Mouse (Mus musculus): ENCODE measurements around the gene Tut7. TPM values are rescaled to one million over a fixed set of nuclear protein-coding genes. Genes with fewer than 3 reads are reported as not detected.

The Tut7 gene
- 54.9 and 58.9 TPM in 2 replicates for polyA plus RNA-seq (2015; fragmentation: Nextera tagmentation; extraction: Ambion mirVana)

DNA sequence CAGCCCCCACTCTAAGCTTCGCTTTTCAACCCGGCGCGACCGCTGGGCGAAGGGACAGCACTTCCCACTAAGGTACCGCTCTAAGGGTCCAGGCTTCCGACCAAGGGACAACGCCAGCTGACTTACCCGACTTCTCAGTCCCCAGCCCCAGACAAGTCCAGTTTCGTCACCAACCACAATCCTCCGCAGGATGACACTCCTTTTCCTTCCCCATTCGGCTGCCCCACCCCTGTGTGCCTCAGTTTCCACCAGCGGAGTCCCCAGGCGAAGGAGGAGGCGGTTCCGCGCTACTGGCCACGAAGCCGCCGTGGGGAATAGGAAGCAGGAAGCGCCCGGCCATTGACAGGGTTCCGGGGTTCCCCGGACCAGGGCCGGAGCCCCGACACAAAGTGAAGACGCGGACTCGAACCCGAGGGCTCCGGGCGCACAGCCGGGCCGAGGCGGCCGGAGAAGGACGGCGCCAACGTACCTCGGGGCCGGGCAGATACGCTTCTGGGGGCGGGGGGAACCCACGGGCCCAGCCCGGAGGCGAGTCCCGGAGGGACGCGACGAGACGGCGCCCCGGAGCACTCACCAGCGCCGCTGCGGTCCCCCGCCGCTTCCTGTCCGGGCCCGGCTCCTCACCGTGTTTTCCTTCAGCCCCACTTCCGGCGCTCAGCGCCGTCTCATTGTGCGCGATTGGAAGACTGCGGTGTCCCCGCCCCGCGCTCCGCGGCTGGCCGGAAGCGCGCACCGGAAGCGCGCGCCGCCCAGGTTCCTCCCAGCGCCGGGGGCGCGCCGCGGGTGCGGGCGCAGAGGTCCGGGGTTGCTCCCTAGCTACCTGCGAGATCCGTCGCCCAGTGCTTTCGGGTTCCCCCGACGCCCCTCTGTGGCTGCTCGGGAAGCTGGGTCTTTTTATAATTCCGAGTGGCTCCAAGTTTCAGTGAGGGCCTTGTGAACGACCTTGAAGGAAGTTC lies at the start of gene Tut7:
Tut7 (minus strand) TSS at position 641 of the 956 bp plus-strand sequence.
- peaks cover 3% of the 10 kb centered on the region; the same call in 1 of the 2 replicates for H3K36me3 ChIP-seq
- peak within 1 kb of the TSS; percentile 88 for H3K4me3 ChIP-seq
- WGBS, result under 1% methylated on average over 86 of the region's 100 CpGs
- peak within 1 kb of the TSS; percentile 88 for H3K9ac ChIP-seq (replicated peaks)
- H3K4me2 ChIP-seq (replicated peaks), result peak within 1 kb of the TSS; percentile 60
- peaks cover 39% of the 10 kb centered on the region for H3K4me1 ChIP-seq
- H3K27ac ChIP-seq (replicated peaks), result peak within 1 kb of the TSS; percentile 89
- peak; percentile 98 for ATAC-seq (replicated peaks)
- H3K27me3 ChIP-seq, result no peaks in the 10 kb centered on the region
- H3K9me3 ChIP-seq, result no peaks in the 10 kb centered on the region

DNA sequence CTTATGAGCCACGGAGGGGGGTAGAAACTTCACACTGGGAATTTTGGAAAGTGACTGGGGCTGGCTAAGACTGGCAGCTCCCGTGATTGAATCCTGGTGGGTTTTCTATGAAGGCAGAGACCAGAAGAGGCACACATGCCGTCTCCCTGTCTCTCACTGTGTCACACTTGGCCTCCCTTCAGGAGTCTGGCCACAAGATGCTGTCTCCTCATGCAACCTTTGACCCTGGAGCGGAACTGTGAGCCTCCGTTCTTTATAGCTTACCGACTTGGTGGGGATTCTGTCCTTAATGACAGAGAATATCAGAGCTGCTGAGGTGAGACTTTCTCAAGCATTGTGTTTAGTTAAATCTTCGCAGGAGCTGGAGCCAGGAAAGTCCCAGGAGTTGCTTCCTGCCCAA lies 49.5 kb upstream of the Tut7 start:
- 84% methylated on average over 7 of the region's 7 CpGs for WGBS
- Histone ChIP-seq H3K27ac (replicated peaks) (no peak overlapping the region), H3K27me3 (no peaks in the 10 kb centered on the region), H3K9me3 (no peaks in the 10 kb centered on the region), H3K4me2 (replicated peaks) (no peak overlapping the region), H3K9ac (replicated peaks) (no peak overlapping the region), H3K4me3 (no peak overlapping the region), H3K4me1 (no peaks in the 10 kb centered on the region), H3K36me3 (no peaks in the 10 kb centered on the region)
- no peak for ATAC-seq (replicated peaks)

DNA sequence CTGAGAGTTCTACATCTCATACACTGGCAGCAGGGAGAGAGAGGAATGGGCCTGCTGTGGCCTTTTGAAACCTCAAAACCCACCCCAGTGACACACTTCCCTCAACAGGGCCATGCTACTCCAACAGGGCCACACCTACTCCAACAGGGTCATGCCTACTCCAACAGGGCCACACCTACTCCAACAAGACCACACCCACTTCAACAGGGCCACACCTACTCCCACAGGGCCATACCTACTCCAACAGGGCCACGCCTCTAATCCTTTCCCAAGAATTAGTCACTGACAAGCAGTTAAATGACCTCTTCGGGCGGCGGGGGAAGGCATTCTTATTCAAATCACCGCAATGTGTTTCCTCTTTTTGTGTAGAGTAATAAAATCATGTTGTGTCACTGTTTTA lies 47.1 kb upstream of the Tut7 start:
- Histone ChIP-seq H3K36me3 (no peaks in the 10 kb centered on the region), H3K4me3 (no peak overlapping the region), H3K9ac (replicated peaks) (no peak overlapping the region), H3K27ac (replicated peaks) (no peak overlapping the region), H3K9me3 (no peaks in the 10 kb centered on the region), H3K4me2 (replicated peaks) (no peak overlapping the region), H3K27me3 (no peaks in the 10 kb centered on the region), H3K4me1 (no peaks in the 10 kb centered on the region)
- 71% methylated on average over 5 of the region's 5 CpGs for WGBS
- no peak for ATAC-seq (replicated peaks)

DNA sequence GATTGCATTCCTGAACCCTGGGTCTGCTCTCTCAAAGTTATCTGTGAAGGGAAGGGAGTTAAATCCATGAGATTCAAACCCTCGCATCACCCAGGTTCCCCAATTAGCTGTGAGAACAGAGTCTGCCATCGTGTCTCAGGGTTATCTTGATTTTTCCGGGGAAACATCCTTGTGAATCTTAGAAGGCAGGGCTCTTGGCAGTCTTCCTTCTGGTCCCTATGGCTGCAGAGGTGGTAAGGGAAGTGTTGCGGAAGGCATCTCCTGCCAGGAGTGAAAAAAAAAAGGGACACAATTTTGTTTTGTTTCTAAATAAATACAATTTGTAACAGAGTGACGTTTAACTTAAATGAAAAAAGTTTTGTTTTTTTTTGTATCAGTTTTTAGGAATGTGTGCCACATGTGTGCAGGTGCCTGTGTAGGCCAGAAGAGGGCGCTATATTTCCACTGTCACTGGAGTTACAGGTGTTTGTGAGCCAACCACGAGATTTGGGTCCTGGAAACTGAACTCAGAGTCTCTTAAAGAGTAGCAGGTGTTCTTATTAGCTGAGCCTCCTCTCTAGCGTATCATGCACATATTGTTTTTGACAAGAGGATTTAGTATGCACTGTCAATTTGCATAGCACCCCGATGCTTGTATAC lies 45.2 kb upstream of the Tut7 start:
- ATAC-seq (replicated peaks), result no peak
- H3K4me2 ChIP-seq (replicated peaks), result no peak overlapping the region

DNA sequence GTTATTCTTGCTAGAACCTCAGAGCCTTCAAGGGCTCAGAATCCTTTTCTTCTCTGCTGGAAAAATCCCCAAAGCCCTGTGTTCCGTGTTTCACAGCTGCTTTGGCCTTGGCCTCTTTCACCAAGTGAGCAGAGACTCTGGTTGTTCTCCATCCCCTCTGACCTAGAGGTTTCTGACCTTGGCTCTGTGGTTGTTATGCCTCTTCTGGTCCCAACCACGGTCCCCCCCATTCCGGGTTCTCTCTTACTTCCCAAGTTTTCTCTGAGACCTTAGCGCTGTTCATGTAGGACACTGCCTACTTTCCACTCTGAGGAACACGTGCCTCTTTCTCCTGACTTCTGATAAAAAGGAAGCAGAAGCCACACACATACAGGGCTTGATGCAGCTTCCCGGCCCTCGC lies 44.2 kb upstream of the Tut7 start:
- H3K36me3 ChIP-seq, result no peaks in the 10 kb centered on the region
- H3K4me1 ChIP-seq, result no peaks in the 10 kb centered on the region
- ATAC-seq (replicated peaks), result no peak
- WGBS, result 89% methylated on average over 7 of the region's 7 CpGs
- no peaks in the 10 kb centered on the region for H3K9me3 ChIP-seq
- H3K4me3 ChIP-seq, result no peak overlapping the region
- no peak overlapping the region for H3K27ac ChIP-seq (replicated peaks)
- no peak overlapping the region for H3K9ac ChIP-seq (replicated peaks)
- no peak overlapping the region for H3K4me2 ChIP-seq (replicated peaks)
- H3K27me3 ChIP-seq, result no peaks in the 10 kb centered on the region

More for the DNA sequence above, 45.2 kb upstream of the Tut7 start:
- Histone ChIP-seq H3K4me1 (no peaks in the 10 kb centered on the region), H3K9ac (replicated peaks) (no peak overlapping the region), H3K36me3 (no peaks in the 10 kb centered on the region), H3K9me3 (no peaks in the 10 kb centered on the region), H3K4me3 (no peak overlapping the region), H3K27ac (replicated peaks) (no peak overlapping the region), H3K27me3 (no peaks in the 10 kb centered on the region)
- WGBS, result 83% methylated on average over 9 of the region's 9 CpGs

DNA sequence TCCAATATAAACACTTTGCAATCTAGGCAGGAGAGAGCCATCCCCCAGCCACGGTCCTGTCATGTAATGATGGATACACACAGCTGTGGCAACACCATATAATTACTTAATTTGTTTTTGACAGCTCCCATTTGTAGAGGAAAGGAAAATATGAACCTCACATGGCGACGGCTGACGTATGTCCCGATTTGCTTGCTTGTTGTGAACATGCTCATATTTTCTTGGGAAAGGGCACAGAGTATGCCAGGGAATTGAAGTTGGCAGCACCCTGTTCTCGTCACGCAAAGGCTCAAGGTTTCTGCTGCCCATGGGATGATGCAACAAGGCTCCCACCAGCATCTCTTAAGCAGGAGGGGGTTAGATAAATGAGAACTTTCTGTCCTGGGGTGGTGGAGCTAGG lies 36.6 kb upstream of the Tut7 start:
- no peak for ATAC-seq (replicated peaks)
- WGBS, result 70% methylated on average over 7 of the region's 7 CpGs
- H3K4me1 ChIP-seq, result no peaks in the 10 kb centered on the region
- H3K27me3 ChIP-seq, result no peaks in the 10 kb centered on the region
- H3K4me2 ChIP-seq (replicated peaks), result no peak overlapping the region
- no peaks in the 10 kb centered on the region for H3K9me3 ChIP-seq
- no peaks in the 10 kb centered on the region for H3K36me3 ChIP-seq
- H3K27ac ChIP-seq (replicated peaks), result no peak overlapping the region
- no peak overlapping the region for H3K9ac ChIP-seq (replicated peaks)
- no peak overlapping the region for H3K4me3 ChIP-seq

DNA sequence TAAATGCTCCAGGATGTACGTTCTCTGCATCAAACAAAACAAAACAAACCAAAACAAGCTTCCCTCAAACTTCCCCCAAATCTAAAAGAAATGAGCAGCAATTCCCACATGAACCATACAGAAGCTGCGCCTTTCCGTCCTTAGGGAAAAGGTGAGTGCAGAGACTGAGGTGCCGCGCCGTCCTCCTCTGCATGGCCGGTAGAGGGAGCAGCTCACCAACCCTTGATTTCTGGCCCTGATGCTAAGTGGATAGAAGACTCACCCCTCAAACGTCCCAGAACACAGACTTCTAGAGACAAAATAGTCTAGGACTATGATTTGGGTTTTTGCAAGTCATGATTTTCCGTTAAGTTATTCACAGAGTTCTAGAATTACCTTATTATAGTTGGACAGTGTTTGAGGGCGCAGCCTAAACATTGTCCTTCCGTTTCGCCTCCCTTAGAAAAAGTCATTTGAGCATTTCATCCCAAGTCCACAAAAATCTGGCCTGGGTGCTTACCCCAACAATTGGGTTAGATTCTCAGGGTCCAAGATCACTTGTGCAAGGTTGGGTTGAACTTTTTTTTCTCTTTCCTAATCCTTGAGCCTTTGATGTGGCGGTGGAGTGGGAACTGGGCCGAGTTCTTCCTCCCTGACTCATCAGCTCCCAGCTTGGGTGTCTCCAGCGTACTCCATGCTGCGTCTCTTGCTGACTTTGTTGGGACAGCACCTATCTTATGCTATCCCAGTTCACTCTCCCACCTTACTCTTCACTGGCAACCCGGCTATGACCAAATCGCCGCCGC lies 33.5 kb upstream of the Tut7 start:
- no peak overlapping the region for H3K27ac ChIP-seq (replicated peaks)
- H3K9ac ChIP-seq (replicated peaks), result no peak overlapping the region
- H3K9me3 ChIP-seq, result no peaks in the 10 kb centered on the region
- no peaks in the 10 kb centered on the region for H3K4me1 ChIP-seq
- no peaks in the 10 kb centered on the region for H3K27me3 ChIP-seq
- no peaks in the 10 kb centered on the region for H3K36me3 ChIP-seq
- no peak overlapping the region for H3K4me2 ChIP-seq (replicated peaks)
- H3K4me3 ChIP-seq, result no peak overlapping the region
- ATAC-seq (replicated peaks), result peak; percentile 60; the same call in 1 of the 2 replicates
- 56% methylated on average over 20 of the region's 20 CpGs for WGBS

DNA sequence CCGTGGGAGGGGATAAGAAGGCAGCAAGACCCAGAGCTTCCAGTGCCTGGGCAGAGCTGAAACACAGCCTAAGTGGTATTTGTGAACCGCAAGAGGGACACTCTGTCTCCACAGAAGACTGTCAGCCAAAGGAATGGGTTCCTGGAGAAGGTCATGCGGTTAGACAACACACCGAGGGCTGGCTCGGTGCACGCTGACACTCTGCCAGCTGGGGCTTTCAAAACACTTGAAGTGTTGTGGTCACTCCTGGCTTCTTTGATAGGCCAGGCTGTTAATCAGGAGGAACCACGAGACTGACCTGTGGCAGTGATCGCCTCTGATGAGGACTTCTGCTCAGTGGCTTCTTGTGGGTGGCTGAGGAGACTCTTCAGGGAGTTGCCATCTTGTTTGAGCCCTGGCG lies 30.5 kb upstream of the Tut7 start:
- WGBS, result 81% methylated on average over 9 of the region's 9 CpGs
- no peak overlapping the region for H3K4me2 ChIP-seq (replicated peaks)
- H3K27ac ChIP-seq (replicated peaks), result no peak overlapping the region
- H3K9ac ChIP-seq (replicated peaks), result no peak overlapping the region
- H3K36me3 ChIP-seq, result no peaks in the 10 kb centered on the region
- H3K4me1 ChIP-seq, result no peaks in the 10 kb centered on the region
- no peaks in the 10 kb centered on the region for H3K9me3 ChIP-seq
- no peaks in the 10 kb centered on the region for H3K27me3 ChIP-seq
- ATAC-seq (replicated peaks), result no peak
- H3K4me3 ChIP-seq, result no peak overlapping the region

DNA sequence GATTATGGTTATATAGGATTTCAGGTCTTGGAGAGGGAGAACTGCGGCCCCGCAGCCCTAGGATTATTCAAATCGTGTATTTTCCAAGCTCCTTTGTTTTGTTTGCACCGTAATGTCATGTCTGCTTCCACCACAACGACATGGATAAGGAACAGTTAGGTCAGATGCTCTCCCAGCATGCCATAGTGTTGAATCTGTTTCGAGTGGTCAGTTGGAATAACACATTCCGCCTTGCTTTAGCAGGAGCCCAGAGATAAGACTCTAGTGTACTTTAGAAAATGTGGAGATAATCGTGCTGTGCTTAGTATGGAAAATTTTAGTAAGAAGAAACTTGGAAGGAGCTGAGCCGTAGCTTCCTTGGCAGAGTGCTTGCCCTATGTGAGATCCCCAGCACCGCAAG lies 27.4 kb upstream of the Tut7 start:
- no peaks in the 10 kb centered on the region for H3K9me3 ChIP-seq
- no peak for ATAC-seq (replicated peaks)
- WGBS, result 82% methylated on average over 10 of the region's 10 CpGs
- no peaks in the 10 kb centered on the region for H3K36me3 ChIP-seq
- H3K9ac ChIP-seq (replicated peaks), result no peak overlapping the region
- H3K4me3 ChIP-seq, result no peak overlapping the region
- no peaks in the 10 kb centered on the region for H3K4me1 ChIP-seq
- no peaks in the 10 kb centered on the region for H3K27me3 ChIP-seq
- H3K4me2 ChIP-seq (replicated peaks), result no peak overlapping the region
- no peak overlapping the region for H3K27ac ChIP-seq (replicated peaks)

DNA sequence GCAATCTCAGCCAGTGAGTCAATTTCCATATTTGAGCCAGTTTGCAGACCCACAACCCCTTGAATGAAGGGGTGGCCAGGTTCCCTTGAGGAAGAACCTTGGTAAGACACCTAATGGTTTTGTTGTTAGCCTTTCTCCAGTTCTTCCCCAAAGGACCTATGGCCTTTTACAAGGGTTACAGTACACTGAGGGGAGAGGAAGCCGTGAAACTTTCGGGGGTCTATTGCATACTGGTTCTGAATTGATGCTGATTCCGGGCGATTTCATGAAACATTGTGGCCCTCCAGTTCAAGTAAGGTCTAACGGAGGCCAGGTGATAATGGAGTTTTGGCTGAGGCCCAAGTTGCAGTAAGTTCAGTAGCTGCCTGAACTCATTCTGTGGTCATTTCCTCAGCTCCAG lies 21.7 kb upstream of the Tut7 start:
- H3K27me3 ChIP-seq, result no peaks in the 10 kb centered on the region
- H3K36me3 ChIP-seq, result no peaks in the 10 kb centered on the region
- H3K9ac ChIP-seq (replicated peaks), result no peak overlapping the region
- no peak for ATAC-seq (replicated peaks)
- no peaks in the 10 kb centered on the region for H3K9me3 ChIP-seq
- H3K4me2 ChIP-seq (replicated peaks), result no peak overlapping the region
- H3K4me1 ChIP-seq, result no peaks in the 10 kb centered on the region
- no peak overlapping the region for H3K4me3 ChIP-seq
- no peak overlapping the region for H3K27ac ChIP-seq (replicated peaks)
- 85% methylated on average over 5 of the region's 5 CpGs for WGBS

DNA sequence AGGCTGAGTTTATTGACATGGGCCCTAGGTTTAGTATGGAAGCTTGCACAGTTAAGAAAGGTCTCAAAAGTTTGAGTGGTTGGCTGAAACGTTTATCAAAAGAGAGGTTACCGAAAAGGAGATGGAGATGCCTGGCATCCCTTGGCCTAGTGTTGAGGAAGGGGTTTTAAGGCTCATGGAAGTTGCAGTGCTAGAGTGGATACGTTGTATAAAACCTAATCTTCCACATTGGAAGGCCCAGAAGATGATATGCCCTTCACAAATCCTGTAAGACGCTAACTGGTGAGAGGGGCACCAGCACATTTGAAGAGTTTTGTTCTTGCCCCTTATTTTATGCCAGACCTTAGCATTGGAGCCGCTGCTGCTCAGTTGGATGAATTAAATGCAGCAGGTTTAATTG lies 21.0 kb upstream of the Tut7 start:
- H3K4me1 ChIP-seq, result no peaks in the 10 kb centered on the region
- 72% methylated on average over 5 of the region's 5 CpGs for WGBS
- H3K36me3 ChIP-seq, result no peaks in the 10 kb centered on the region
- no peaks in the 10 kb centered on the region for H3K27me3 ChIP-seq
- H3K4me3 ChIP-seq, result no peak overlapping the region
- no peak overlapping the region for H3K9ac ChIP-seq (replicated peaks)
- H3K9me3 ChIP-seq, result no peaks in the 10 kb centered on the region
- H3K27ac ChIP-seq (replicated peaks), result no peak overlapping the region
- ATAC-seq (replicated peaks), result no peak
- no peak overlapping the region for H3K4me2 ChIP-seq (replicated peaks)
